In the genomic region with DNA sequence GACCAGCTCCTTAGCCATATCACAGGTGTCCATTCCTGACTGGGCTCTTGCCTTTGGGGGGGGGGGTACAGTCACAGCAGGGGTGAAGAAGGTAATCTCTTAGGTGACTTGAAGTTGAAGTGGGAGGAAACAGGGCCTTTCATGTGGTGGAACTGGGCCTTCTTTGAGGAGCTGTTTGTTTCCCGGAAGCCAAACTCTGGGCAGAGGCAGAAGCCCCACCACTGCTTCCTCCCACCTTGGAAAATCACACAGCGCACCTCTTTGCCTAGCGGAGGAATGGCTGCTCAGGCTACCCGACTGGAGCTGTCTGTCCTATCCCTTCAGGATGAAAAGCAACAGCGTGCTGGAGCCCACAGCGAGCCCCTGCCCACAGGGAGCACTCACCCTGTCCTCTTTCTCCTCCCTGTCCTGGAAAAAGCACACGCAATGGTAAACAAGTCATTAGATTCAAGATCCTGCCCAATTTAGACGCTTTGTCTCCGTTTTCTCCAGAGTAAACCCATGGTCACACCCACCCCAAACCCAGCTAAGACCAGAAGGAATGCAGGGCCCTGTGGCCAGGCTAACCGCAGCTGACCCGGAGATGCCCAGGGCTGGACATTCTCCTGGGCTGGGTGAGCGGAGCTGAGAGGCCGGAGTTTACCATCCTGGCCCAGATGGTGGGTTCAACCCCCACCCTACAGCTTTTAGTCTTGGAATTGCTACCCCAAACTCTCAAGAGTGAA, we compare ENCODE assay signal across 9 mouse cellular contexts. TPM values are rescaled to one million over a fixed set of nuclear protein-coding genes. Genes with fewer than 3 reads are reported as not detected.
DNase-seq lines count a peak whose midpoint lies in the region; ATAC-seq and TF ChIP-seq lines count a peak whose summit lies in the region.
"Had no signal": no experiment of that assay in that cellular context is flagged by ENCODE, and none has a peak within 500 bp of the region (broad histone marks: within the 10 kb centered on the region; RNA-seq: fewer than 3 reads in every experiment).

No protein-coding gene starts in this region.

- no peak for TF ChIP-seq POLR2A in bone marrow macrophage, adult 2 months (IDR thresholded peaks at IDR 0.05; ENCODE audit: borderline replicate concordance, low read depth, low read length)

- no peaks in the 10 kb centered on the region for H3K9me3 ChIP-seq in intestine, embryonic 16.5 days (ENCODE audit: control insufficient read depth, low read length)
- no peaks in the 10 kb centered on the region for H3K9me3 ChIP-seq in stomach, postnatal 0 days (ENCODE audit: control insufficient read depth, low read length)

- intact Hi-C loops in left cerebral cortex, adult 2 months (cut with DNase I), result no loop called here

- peak overlapping the region; percentile 4 for H3K4me2 ChIP-seq in intestine, embryonic 16.5 days (ENCODE audit: low read depth, low read length)
- H3K4me2 ChIP-seq in stomach, postnatal 0 days (replicated peaks; ENCODE audit: low read depth), result no peak overlapping the region; the same call in 1 of the 2 replicates

- H3K27me3 ChIP-seq in intestine, embryonic 16.5 days (replicated peaks; ENCODE audit: control insufficient read depth, insufficient read depth, low read length), result no peaks in the 10 kb centered on the region
- H3K27me3 ChIP-seq in stomach, postnatal 0 days (ENCODE audit: control insufficient read depth, insufficient read depth, low read length), result no peaks in the 10 kb centered on the region

- 0 out of 2 replicates have a peak, but pooled peaks have one; percentile 11 for ATAC-seq in intestine, embryonic 16.5 days
- ATAC-seq in stomach, postnatal 0 days (ENCODE audit: low FRiP score, low TSS enrichment), result no peak
- ATAC-seq in frontal cortex, adult (ENCODE audit: low TSS enrichment), result no peak
- ATAC-seq: forebrain, embryonic 16.5 days had no signal

- H3K36me3 ChIP-seq in intestine, embryonic 16.5 days (ENCODE audit: control insufficient read depth, insufficient read depth, low read length), result no peaks in the 10 kb centered on the region
- no peaks in the 10 kb centered on the region for H3K36me3 ChIP-seq in stomach, postnatal 0 days (ENCODE audit: control insufficient read depth, insufficient read depth, low read length)

- no peak overlapping the region for H3K4me3 ChIP-seq in left cerebral cortex, adult 2 months
- no peak overlapping the region for H3K4me3 ChIP-seq in bone marrow macrophage, adult 2 months (ENCODE audit: insufficient read depth, low read length)
- H3K4me3 ChIP-seq in intestine, embryonic 16.5 days (ENCODE audit: low read length), result no peak overlapping the region
- H3K4me3 ChIP-seq in stomach, postnatal 0 days (ENCODE audit: low read depth, low read length), result no peak overlapping the region

- TF ChIP-seq EP300 in stomach, postnatal 0 days (optimal IDR thresholded peaks at IDR 0.05), result no peak

- no peak for DNase-seq in left cerebral cortex, adult 2 months (ENCODE audit: extremely low spot score in 1 of 2, low spot score in 2 of 2)
- no peak for DNase-seq in left cerebral cortex, adult 11 months (ENCODE audit: low spot score)
- DNase-seq in stomach, postnatal 0 days (ENCODE audit: low spot score), result no peak
- DNase-seq in testis, postnatal 10 days (ENCODE audit: low spot score), result no peak
- DNase-seq: cerebellum, adult 11 months had no signal

- WGBS in intestine, embryonic 16.5 days, result 50% methylated on average over 13 of the region's 13 CpGs
- 46% methylated on average over 13 of the region's 13 CpGs for WGBS in stomach, postnatal 0 days

- no peak overlapping the region; the same call in 1 of the 2 replicates for H3K9ac ChIP-seq in intestine, embryonic 16.5 days (ENCODE audit: low read depth, low read length)
- no peak overlapping the region for H3K9ac ChIP-seq in stomach, postnatal 0 days (ENCODE audit: low read length)

- peak overlapping the region; percentile 21; the same call in 1 of the 2 replicates for H3K27ac ChIP-seq in left cerebral cortex, adult 2 months
- peak overlapping the region; percentile 95 for H3K27ac ChIP-seq in bone marrow macrophage, adult 2 months (ENCODE audit: insufficient read depth, low read depth, low read length)
- peak overlapping the region; percentile 45 for H3K27ac ChIP-seq in intestine, embryonic 16.5 days (ENCODE audit: low read length)
- peak overlapping the region; percentile 69 for H3K27ac ChIP-seq in stomach, postnatal 0 days (replicated peaks)

- no peak for TF ChIP-seq CTCF in left cerebral cortex, adult 2 months (IDR thresholded peaks at IDR 0.05)
- 0 out of 2 replicates have a peak, but pooled peaks have one; percentile 2 for TF ChIP-seq CTCF in bone marrow macrophage, adult 2 months (IDR thresholded peaks at IDR 0.05; ENCODE audit: low read depth, low read length)
- no peak for TF ChIP-seq CTCF in stomach, postnatal 0 days (IDR thresholded peaks at IDR 0.05; ENCODE audit: low read depth)

- peaks cover 71% of the 10 kb centered on the region for H3K4me1 ChIP-seq in bone marrow macrophage, adult 2 months (ENCODE audit: control insufficient read depth, insufficient read depth, low read length)
- peaks cover 20% of the 10 kb centered on the region for H3K4me1 ChIP-seq in intestine, embryonic 16.5 days (ENCODE audit: control insufficient read depth, insufficient read depth, low read length)
- H3K4me1 ChIP-seq in stomach, postnatal 0 days (replicated peaks; ENCODE audit: control insufficient read depth, insufficient read depth), result peaks cover 2% of the 10 kb centered on the region; the same call in 1 of the 2 replicates

RNA-seq across cellular contexts. Expression of a gene that starts 24.1 kb away (rescaled TPM):
- 1 to 10 TPM; 3.5 to 5.9 TPM for total RNA-seq in left cerebral cortex, adult 2 months (2021)
- 124 and 127 TPM in 2 replicates for polyA plus RNA-seq in bone marrow macrophage, adult 2 months (2012; ENCODE audit: insufficient read depth, insufficient read length, missing spikeins)
- 10.1 and 10.3 TPM in 2 replicates for polyA plus RNA-seq in intestine, embryonic 16.5 days (2015; fragmentation: Nextera tagmentation; extraction: Ambion mirVana)
- 4.6 and 4.9 TPM in 2 replicates for polyA plus RNA-seq in stomach, postnatal 0 days (2015; fragmentation: Nextera tagmentation; extraction: Ambion mirVana)

Comparison
In these comparisons a context has a peak if more than half of its experiments do, and no peak if none do; other contexts are left out.
1. H3K27ac ChIP-seq: peak in every context shown above with its lines; median percentile 95 in bone marrow macrophage, adult 2 months; 69 in stomach, postnatal 0 days; 45 in intestine, embryonic 16.5 days; 21 in left cerebral cortex, adult 2 months.
2. RNA of a gene that starts 24.1 kb away (polyA plus RNA-seq): 124 to 127 TPM in bone marrow macrophage, adult 2 months; 10.1 to 10.3 TPM in intestine, embryonic 16.5 days and 4.6 to 4.9 TPM in stomach, postnatal 0 days; every median in the first group is over 10 times any median in the second.